Mouse (Mus musculus) midbrain, embryonic 10.5 days (tissue): ENCODE measurements around the gene Bglap3. TPM values are rescaled to one million over a fixed set of nuclear protein-coding genes. Genes with fewer than 3 reads are reported as not detected.
A peak's percentile ranks its signal among the peaks of the same experiment; 100 is the strongest.

Source experiments
- DNase-seq: peaks from one replicate; pipeline ENCODE4 v3.0.0-alpha.2; 2017; ENCODE audit warnings: low spot score
- H3K27ac ChIP-seq: fragments of 300-500 bp; sonication (generic); replicated peaks from 2 replicates; pipeline ENCODE4 v1.5.1; 2016; ENCODE audit warnings: mild to moderate bottlenecking
- H3K27me3 ChIP-seq: fragments of 300-500 bp; sonication (generic); 2 replicates; pipeline ENCODE4 v1.6.1; 2016; ENCODE audit warnings: low read depth, mild to moderate bottlenecking; ENCODE audit not compliant: poor library complexity, severe bottlenecking
- H3K36me3 ChIP-seq: fragments of 300-500 bp; sonication (generic); 2 replicates; pipeline ENCODE4 v1.6.1; 2016; ENCODE audit warnings: mild to moderate bottlenecking, moderate library complexity
- H3K4me1 ChIP-seq: fragments of 300-500 bp; sonication (generic); 2 replicates; pipeline ENCODE4 v1.6.1; 2016
- H3K4me3 ChIP-seq: fragments of 300-500 bp; sonication (generic); 2 replicates; pipeline ENCODE4 v1.5.1; 2016; ENCODE audit warnings: mild to moderate bottlenecking, moderate library complexity
- H3K9me3 ChIP-seq: fragments of 300-500 bp; sonication (generic); replicated peaks from 2 replicates; pipeline ENCODE4 v1.6.1; 2016; ENCODE audit warnings: mild to moderate bottlenecking
- WGBS: fragments of 180-500 bp; shearing (Covaris S2); methylation state at CpG from one replicate; pipeline ENCODE4 v1.1.7; 2016; 5-methylcytosine and 5-hydroxymethylcytosine counted together
- polyA plus RNA-seq: library from polyadenylated mRNA; unstranded; fragments of >200 nt; fragmentation: Nextera tagmentation; extraction: Ambion mirVana; gene quantifications from 2 replicates; pipeline ENCODE4 v1.2.1, GENCODE M21; 2016

Gene Bglap3
- polyA plus RNA-seq, 1 experiment from 2014 or later: 0.27 TPM

- Histone ChIP-seq H3K36me3 (peaks cover 41% of the 10 kb centered on the region), H3K27me3 (no peaks in the 10 kb centered on the region), H3K9me3 (no peaks in the 10 kb centered on the region), H3K4me1 (peaks cover 35% of the 10 kb centered on the region), H3K4me3 (no peak overlapping the region), H3K27ac (no peak overlapping the region)
- DNase-seq: no peak
- WGBS: 85% methylated on average over 3 of the region's 3 CpGs
Observed at GRCm38 (mm10) chr3:88339006-88339405, 33.5 kb downstream of the Bglap3 start.

DNA sequence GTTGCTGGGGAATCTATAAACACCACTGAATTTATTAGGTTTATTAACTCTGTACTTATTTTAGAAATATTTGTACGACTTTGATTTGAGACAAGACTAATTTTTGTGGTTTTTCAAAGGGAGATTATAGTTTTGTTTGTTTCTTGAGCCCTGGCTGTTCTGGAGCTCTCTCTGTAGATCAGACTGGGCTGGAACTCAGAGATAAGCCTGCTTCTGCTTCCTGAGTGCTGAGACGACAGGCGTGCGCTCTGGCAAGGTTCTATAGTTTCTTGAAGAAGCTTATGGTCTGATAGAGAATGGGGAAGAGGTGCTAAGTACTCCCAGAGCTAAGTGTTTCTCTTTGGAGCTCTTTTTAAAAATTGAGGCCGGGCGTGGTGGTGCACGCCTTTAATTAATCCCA, 34.2 kb downstream of the Bglap3 start:
- Histone ChIP-seq H3K9me3 (no peaks in the 10 kb centered on the region), H3K36me3 (peaks cover 34% of the 10 kb centered on the region), H3K4me3 (no peak overlapping the region), H3K27ac (no peak overlapping the region), H3K4me1 (peaks cover 36% of the 10 kb centered on the region), H3K27me3 (no peaks in the 10 kb centered on the region)
- WGBS: 90% methylated on average over 7 of the region's 7 CpGs
- no peak for DNase-seq

DNA sequence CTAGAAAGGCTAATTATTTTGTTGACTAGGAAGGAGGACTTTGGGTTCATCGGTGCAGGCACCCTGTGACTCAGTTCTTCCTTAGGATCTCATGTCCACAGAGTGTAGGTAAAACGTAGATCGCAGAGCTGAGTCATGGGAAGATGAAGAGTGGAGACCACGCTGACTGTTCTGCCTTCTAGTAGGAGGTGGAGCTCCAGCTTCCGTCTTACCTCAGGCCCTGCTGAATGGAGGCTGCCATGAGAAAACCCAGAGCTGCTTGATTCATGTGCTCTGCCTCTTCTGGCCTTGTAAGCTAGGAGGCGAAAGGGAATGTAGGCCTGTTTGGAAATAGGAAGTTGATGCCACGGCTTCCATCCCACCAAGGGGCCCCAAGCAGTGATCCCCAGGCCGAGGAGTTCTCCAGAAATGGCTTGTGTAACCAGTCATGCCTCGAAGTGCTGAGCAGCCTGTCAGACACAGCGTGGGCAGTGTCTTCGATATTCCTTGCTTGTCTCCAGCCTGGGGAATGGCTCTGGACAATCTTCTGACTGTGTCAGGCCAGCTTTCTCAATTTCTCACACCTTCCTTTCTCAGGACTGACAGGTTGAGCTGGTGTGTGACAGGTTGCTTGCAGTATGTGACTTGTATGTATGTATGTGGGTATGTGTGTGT, 35.0 kb downstream of the Bglap3 start:
- WGBS: 86% methylated on average over 11 of the region's 11 CpGs
- H3K36me3 ChIP-seq: peaks cover 31% of the 10 kb centered on the region
- H3K4me1 ChIP-seq: peaks cover 36% of the 10 kb centered on the region
- DNase-seq: no peak
- peak overlapping the region; percentile 97 for H3K4me3 ChIP-seq
- H3K27me3 ChIP-seq: no peaks in the 10 kb centered on the region
- no peaks in the 10 kb centered on the region for H3K9me3 ChIP-seq
- H3K27ac ChIP-seq: no peak overlapping the region

DNA sequence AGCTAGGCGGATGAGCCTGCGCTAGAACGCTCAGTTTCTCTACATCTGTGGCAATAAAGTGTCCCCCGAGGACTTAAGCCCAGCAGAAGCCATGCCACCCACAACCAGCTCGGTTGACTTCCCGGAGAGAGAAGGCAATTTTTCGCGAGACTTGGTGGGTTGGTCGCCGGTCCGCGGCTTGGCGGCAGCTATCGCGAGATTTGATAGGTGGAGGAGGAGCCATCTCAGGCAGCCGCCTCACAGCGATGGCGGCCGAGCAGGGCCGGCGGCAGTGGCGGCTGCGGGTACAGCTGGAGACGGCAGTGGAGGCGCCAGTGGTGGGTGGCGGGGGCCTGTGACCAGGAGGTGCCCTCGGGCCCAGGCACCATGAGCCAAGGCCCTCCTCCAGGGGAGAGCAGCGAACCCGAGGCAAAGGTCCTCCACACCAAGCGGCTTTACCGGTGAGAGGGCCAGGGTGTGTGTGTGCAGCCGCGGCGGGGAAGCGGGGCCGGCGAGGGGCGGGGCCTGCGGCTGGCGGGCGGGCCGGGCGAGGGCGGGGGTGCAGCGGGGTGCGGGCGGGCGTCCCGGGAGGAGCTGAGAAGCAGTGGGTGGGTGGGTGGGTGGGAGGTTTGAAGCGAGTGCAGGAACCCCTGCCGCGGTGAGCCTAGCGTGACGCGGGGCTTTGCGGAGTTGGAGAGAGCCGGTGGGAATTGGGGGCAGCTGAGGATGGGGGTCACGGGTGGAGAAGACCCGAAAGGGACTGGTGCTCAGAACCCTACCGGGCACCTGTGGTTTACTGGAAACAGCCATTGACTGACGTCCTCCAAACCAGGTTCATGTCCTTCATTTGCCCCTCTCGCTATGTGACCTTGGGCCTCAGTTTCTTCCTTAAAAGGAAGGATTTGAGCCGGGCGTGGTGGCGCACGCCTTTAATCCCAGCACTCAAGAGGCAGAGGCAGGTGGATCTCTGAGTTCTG, 36.2 kb downstream of the Bglap3 start, which contains the start of the genes Tmem79 and Smg5:
Gene Tmem79, minus strand, starts transcription at position 91 of the 956 bp plus-strand sequence.
Gene Smg5, plus strand, starts transcription at position 203 of the 956 bp plus-strand sequence.
- Histone ChIP-seq H3K27ac (peak within 1 kb of the TSS; percentile 99), H3K27me3 (no peaks in the 10 kb centered on the region), H3K4me1 (peaks cover 36% of the 10 kb centered on the region), H3K36me3 (peaks cover 24% of the 10 kb centered on the region), H3K4me3 (peak within 1 kb of the TSS; percentile 97), H3K9me3 (no peaks in the 10 kb centered on the region)
- 2% methylated on average over 66 of the region's 66 CpGs for WGBS
- DNase-seq: peak; percentile 97

DNA sequence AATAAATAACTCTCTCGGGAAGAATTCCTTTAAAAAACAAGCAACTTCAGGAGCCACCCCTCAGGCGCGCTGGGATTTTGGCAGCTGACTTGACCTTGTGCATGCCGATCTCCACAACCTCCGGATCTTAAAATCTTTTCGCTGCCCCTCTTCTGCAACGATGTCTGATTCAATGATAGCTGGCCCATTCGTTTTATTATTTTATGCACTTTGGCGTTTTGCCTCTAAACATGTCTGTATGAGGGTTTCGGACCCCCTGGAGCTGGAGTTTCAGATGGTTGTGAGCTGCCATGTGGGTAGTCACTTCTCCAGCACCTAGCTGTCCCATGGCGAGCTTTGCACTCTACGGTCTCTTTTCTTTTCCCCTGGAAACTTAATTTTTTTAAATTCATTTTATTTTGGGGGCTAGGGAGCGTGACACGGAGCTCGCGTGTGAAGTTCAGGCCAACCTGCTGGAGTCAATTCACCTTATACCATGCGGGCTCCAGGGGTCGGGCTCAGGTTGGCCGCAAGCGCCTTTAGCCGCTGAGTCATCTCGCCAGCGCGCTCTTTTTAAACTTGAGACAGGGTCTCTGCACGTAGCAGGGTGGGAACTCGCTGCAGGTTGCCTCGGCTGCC, 37.0 kb downstream of the Bglap3 start:
- no peaks in the 10 kb centered on the region for H3K27me3 ChIP-seq
- H3K9me3 ChIP-seq: no peaks in the 10 kb centered on the region
- H3K36me3 ChIP-seq: peaks cover 20% of the 10 kb centered on the region
- H3K4me3 ChIP-seq: peak overlapping the region; percentile 97
- H3K27ac ChIP-seq: peak overlapping the region; percentile 99
- no peak for DNase-seq
- WGBS: 2% methylated on average over 27 of the region's 27 CpGs
- H3K4me1 ChIP-seq: peaks cover 36% of the 10 kb centered on the region

DNA sequence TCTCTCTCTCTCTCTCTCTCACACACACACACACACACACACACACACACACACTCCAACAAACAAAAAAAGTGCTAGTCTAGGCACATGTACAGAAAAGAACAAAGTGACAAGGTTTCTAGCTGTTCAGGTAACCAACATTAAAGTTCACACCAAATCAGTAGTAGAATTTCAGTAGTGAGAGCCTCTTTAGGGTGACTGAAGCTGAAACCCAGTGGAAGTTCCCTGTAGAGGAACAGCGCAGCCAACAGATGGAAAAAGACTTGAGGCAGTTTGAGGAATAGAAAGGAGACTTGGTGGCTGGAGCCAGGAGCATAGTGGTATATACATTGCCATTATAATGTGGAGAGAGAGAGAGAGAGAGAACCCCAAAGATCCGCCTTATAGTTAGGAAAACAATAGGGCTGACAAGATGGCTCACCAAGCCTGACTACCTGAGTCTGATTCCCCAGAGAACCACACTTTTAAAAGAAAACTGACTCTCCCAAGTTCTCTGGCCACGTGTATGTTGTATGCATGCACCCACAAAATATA, 37.6 kb downstream of the Bglap3 start:
- no peaks in the 10 kb centered on the region for H3K9me3 ChIP-seq
- peak overlapping the region; percentile 99 for H3K27ac ChIP-seq
- peaks cover 25% of the 10 kb centered on the region for H3K36me3 ChIP-seq
- H3K4me1 ChIP-seq: peaks cover 36% of the 10 kb centered on the region
- DNase-seq: no peak
- H3K4me3 ChIP-seq: peak overlapping the region; percentile 97
- no peaks in the 10 kb centered on the region for H3K27me3 ChIP-seq
- WGBS: 32% methylated on average over 3 of the region's 3 CpGs

GRCm38 (mm10) chr3:88334029-88334658, 38.4 kb downstream of the Bglap3 start:
- Histone ChIP-seq H3K27me3 (no peaks in the 10 kb centered on the region), H3K4me1 (peaks cover 36% of the 10 kb centered on the region), H3K27ac (no peak overlapping the region), H3K4me3 (peak overlapping the region; percentile 97), H3K36me3 (peaks cover 33% of the 10 kb centered on the region), H3K9me3 (no peaks in the 10 kb centered on the region)
- 57% methylated on average over 12 of the region's 12 CpGs for WGBS
- DNase-seq: no peak

DNA sequence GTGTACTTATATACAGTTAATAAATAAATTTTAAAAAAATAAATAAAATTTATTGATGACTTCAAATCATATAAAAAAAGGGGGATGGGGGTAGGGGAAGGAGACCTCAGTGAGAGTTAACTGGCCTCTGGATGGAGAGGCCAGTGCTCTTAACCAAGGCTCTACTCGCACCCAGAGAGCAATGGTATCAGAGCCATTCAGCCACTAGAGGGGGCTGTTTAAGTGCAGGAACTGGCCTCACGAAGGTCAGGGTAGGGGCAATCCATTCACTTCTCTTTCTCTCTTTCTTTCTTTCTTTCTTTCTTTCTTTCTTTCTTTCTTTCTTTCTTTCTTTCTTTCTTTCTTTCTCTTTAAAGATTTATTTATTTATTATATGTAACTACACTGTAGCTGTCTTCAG, 41.3 kb downstream of the Bglap3 start:
- DNase-seq: no peak
- WGBS: 21% methylated on average over 2 of the region's 2 CpGs
- Histone ChIP-seq H3K9me3 (no peaks in the 10 kb centered on the region), H3K4me3 (no peak overlapping the region), H3K27ac (no peak overlapping the region), H3K36me3 (peaks cover 50% of the 10 kb centered on the region), H3K4me1 (peaks cover 18% of the 10 kb centered on the region), H3K27me3 (no peaks in the 10 kb centered on the region)

DNA sequence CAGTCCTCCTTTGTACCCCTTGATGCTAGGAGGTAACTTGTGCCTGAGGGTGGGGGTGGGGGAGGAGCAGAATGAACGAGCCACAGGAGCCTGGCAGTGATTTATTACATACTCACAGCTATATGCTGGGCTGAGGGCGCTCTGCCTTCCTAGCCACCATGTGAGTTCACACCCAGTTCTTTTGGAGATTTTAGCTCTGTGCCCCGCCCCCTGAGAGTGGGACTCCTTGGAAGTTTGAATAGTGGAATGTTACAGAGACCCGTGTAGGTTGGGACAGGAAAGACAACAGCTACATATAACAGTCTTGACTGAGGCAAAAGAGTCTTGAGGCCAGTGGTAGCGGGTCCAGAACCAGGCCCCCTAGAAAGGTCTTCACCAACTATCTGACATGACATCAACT, 43.6 kb downstream of the Bglap3 start:
- DNase-seq: no peak
- WGBS: 90% methylated on average over 5 of the region's 5 CpGs
- H3K4me3 ChIP-seq: no peak overlapping the region
- no peaks in the 10 kb centered on the region for H3K27me3 ChIP-seq
- peaks cover 54% of the 10 kb centered on the region for H3K36me3 ChIP-seq
- peaks cover 15% of the 10 kb centered on the region for H3K4me1 ChIP-seq
- H3K9me3 ChIP-seq: no peaks in the 10 kb centered on the region
- H3K27ac ChIP-seq: no peak overlapping the region

DNA sequence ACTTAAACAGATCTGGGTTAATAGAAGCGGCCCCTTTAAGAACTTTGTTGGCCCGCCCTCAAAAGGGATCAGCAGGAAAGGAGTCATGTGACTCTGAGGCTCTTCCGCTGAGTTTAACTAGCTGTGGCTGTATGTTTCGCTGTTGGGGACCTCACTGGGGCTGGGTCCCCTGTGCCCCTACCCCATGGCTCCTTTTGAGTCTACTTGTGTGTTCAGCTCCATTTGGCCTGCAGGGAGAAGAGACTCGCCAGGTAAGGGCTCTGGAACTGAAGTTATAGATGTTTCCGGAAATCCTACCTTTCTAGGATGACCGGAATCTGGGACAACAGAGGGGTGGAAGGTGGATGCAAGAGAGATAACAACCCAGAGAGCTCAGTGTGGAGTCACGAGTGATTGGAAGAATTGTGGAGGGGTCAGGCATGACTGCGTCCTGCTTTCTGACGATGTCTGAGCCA, 47.6 kb downstream of the Bglap3 start, which contains the start of gene Glmp:
Gene Glmp, plus strand, starts transcription at position 73 of the 455 bp plus-strand sequence.
- WGBS: 3% methylated on average over 10 of the region's 10 CpGs
- Histone ChIP-seq H3K4me1 (peaks cover 14% of the 10 kb centered on the region), H3K9me3 (no peaks in the 10 kb centered on the region), H3K4me3 (peak within 1 kb of the TSS; percentile 73), H3K27me3 (no peaks in the 10 kb centered on the region), H3K27ac (peak within 1 kb of the TSS; percentile 65), H3K36me3 (peaks cover 79% of the 10 kb centered on the region)
- DNase-seq: peak; percentile 63
